Mouse (Mus musculus) C3H10T1/2 (cell line): ENCODE results near the gene Pbld1. TPM values are rescaled to one million over a fixed set of nuclear protein-coding genes. Genes with fewer than 3 reads are reported as not detected.

Experiments
- polyA plus RNA-seq, 2 experiments: library from polyadenylated mRNA; unstranded; fragments of >200 nt; fragmentation: generic; extraction: Trizol; gene quantifications; one replicate each; pipeline ENCODE4 v1.2.1; 2012; ENCODE audit warnings: missing spikeins in 2 of 2

Pbld1 gene
- 1 to 10 TPM in 1 of 2 experiments, under 1 TPM in 1; 0.26 to 4.6 TPM for polyA plus RNA-seq

GRCm38 (mm10) chr10:63059862-63060261, at the start of gene Pbld1:
Gene Pbld1 (plus strand): TSS chr10:63060162.

GRCm38 (mm10) chr10:63023749-63024579, 36.0 kb upstream of the Pbld1 start, which contains the start of the genes Hnrnph3 and Pbld2:
Gene Hnrnph3 (minus strand): TSS chr10:63024217.
Gene Pbld2 (plus strand): TSS chr10:63024315.

GRCm38 (mm10) chr10:63099521-63099920, 39.6 kb downstream of the Pbld1 start, which contains the start of gene Atoh7:
Gene Atoh7 (plus strand): TSS chr10:63099651.

Other genes with a start within 250 kb of the Pbld1 start
- under 1 TPM; 0.04 to 0.83 TPM for gene Tet1, start 151.2 kb upstream of the Pbld1 start, polyA plus RNA-seq
- 1 to 10 TPM in 1 of 2 experiments, under 1 TPM in 1; 0.41 to 4.2 TPM for gene Slc25a16, start 139.5 kb upstream of the Pbld1 start, polyA plus RNA-seq
- gene Dna2, start 113.1 kb upstream of the Pbld1 start, polyA plus RNA-seq = under 1 TPM; 0.50 to 0.75 TPM
- 1 to 10 TPM in 1 of 2 experiments, under 1 TPM in 1; 0.51 to 5.8 TPM for gene Rufy2, start 79.9 kb upstream of the Pbld1 start, polyA plus RNA-seq
- gene Hnrnph3, start 35.9 kb upstream of the Pbld1 start, polyA plus RNA-seq = 10 to 100 TPM in 1 of 2 experiments, 1 to 10 TPM in 1; 3.1 to 36.0 TPM
- 1 to 10 TPM in 1 of 2 experiments, under 1 TPM in 1; 0.11 to 1.8 TPM for gene Pbld2, start 35.8 kb upstream of the Pbld1 start, polyA plus RNA-seq
- not detected for gene Atoh7, start 39.5 kb downstream of the Pbld1 start, polyA plus RNA-seq
- gene Mypn, start 143.8 kb downstream of the Pbld1 start, polyA plus RNA-seq = not detected
- gene Herc4, start 183.6 kb downstream of the Pbld1 start, polyA plus RNA-seq = 1 to 10 TPM in 1 of 2 experiments, under 1 TPM in 1; 0.95 to 8.3 TPM